Mouse (Mus musculus): ENCODE measurements around the gene Gm49358. TPM values are rescaled to one million over a fixed set of nuclear protein-coding genes. Genes with fewer than 3 reads are reported as not detected.

The Gm49358 gene
- total RNA-seq, 2 experiments from 2014 or later, result 10.7 to 17.5 TPM

DNA sequence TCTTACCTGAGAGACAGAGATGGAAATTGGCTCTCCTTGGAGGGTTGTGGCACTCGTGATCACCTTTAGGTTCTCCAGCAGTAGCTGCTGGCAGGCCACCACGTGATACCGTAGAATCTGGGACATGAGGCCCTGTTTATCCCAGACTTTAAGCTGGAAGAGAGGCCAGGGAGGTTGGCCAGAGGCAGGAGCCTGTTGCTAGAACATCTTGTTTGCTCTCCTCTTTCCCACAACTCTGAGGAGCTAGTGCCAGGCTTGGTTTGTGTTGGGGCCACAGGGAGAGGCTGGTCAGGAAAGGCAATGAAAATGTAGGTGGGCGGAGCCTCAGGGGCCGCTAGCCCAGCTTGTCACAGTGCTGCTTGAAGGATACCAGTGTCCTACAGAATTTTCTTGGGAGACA lies 108.8 kb downstream of the Gm49358 start:
- no peak for DNase-seq

DNA sequence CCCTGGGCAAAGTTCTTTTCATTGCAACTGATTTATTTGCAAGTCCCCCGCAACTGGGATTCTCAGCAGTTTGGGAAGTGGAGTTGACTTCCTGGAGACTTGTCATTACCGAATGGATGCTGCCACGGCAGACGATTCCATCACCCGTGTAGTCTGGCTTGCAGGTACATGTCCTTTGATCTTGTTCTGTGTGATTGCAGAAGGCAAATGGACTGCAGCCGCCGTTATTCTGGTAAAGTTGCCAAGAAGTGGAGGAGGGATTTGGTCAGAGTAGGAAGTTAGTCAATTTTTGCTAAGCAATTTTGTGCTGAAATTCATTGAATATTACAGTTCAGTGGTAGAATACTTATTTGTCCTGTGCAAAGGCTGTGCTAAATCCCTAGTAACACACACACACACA lies 114.9 kb downstream of the Gm49358 start:
- DNase-seq, result no peak

DNA sequence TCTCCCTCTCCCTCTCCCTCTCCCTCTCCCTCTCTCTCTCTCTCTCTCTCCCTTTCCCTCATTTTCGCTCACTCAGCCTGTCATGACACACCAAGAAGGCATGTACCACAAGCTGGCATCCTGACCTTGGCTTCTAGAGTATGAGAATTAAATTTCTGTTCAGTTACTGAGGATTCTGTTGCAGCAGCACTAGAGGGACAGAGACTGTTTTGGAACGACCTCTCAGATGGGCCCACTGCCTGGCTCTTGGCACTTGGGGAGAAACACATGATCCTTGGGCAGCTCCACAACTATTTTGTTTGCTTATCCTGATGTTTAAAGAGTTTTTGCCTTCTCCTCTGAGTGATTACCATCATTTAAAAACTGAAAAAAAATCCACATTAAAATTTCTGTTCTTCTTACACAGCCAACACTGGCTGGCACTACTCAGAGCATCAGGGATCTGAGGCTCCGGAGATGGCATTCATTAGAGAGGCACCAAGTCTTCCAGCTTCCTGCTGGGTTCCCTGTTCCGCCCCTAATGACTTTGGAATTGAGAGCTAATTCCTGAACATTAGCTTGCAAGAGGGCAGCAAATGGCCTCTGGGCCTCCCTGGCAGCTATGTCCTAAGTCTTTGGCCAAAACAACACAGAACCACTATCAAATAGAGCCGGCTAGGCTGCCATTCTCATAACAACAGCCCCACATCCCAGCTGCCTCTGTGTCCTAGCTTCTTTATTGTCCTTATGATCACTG lies 116.5 kb downstream of the Gm49358 start:
- DNase-seq, result peak; percentile 52 to 59

- DNase-seq, result no peak
Observed at GRCm38 (mm10) chr10:86881448-86881847, 117.7 kb downstream of the Gm49358 start.

Other genes starting within 250 kb of the Gm49358 start
- 100 to 1,000 TPM; 685 to 750 TPM for gene Hsp90b1, start 58.5 kb upstream of the Gm49358 start, total RNA-seq (2021)
- 1 to 10 TPM; 1.7 to 2.1 TPM for gene Ttc41, start 58.2 kb upstream of the Gm49358 start, total RNA-seq (2021)
- 10 to 100 TPM; 35.7 to 60.4 TPM for gene Nt5dc3, start 15.0 kb downstream of the Gm49358 start, total RNA-seq (2021)
- under 1 TPM; 0.17 to 0.40 TPM for gene Stab2, start 244.1 kb downstream of the Gm49358 start, total RNA-seq (2021)